Mouse (Mus musculus) stomach, embryonic 16.5 days (tissue): ENCODE data around the gene Elk1. TPM values are rescaled to one million over a fixed set of nuclear protein-coding genes. Genes with fewer than 3 reads are reported as not detected.

Source experiments
- ATAC-seq: fragments of 200-750 bp; cut with Nextera tagmentation; 2 replicates; pipeline ENCODE4 v1.8.0; 2017; ENCODE audit warnings: moderate number of reproducible peaks, moderate TSS enrichment; ENCODE audit not compliant: insufficient read depth, low FRiP score
- H3K27ac ChIP-seq: fragments of 300-500 bp; sonication (generic); 2 replicates; pipeline ENCODE4 v1.5.1; 2014; ENCODE audit warnings: low read length
- H3K27me3 ChIP-seq: fragments of 300-500 bp; sonication (generic); 2 replicates; pipeline ENCODE4 v1.6.1; 2014; ENCODE audit warnings: low read length, control low read depth, mixed read lengths; ENCODE audit not compliant: control insufficient read depth, insufficient read depth
- H3K36me3 ChIP-seq: fragments of 300-500 bp; sonication (generic); 2 replicates; pipeline ENCODE4 v1.6.1; 2014; ENCODE audit warnings: low read length; ENCODE audit not compliant: control insufficient read depth, insufficient read depth
- H3K4me1 ChIP-seq: fragments of 300-500 bp; sonication (generic); 2 replicates; pipeline ENCODE4 v1.6.1; 2014; ENCODE audit warnings: low read length, control low read depth, mixed read lengths; ENCODE audit not compliant: control insufficient read depth, insufficient read depth
- H3K4me2 ChIP-seq: fragments of 300-500 bp; sonication (generic); 2 replicates; pipeline ENCODE4 v1.6.1; 2014; ENCODE audit warnings: low read depth, low read length, mixed read lengths
- H3K4me3 ChIP-seq: fragments of 300-500 bp; sonication (generic); replicated peaks from 2 replicates; pipeline ENCODE4 v1.5.1; 2014; ENCODE audit warnings: mild to moderate bottlenecking, low read length
- H3K9ac ChIP-seq: fragments of 300-500 bp; sonication (generic); 2 replicates; pipeline ENCODE4 v1.6.1; 2014; ENCODE audit warnings: low read length
- H3K9me3 ChIP-seq: fragments of 300-500 bp; sonication (generic); replicated peaks from 2 replicates; pipeline ENCODE4 v1.6.1; 2016; ENCODE audit warnings: low read length, control low read depth; ENCODE audit not compliant: control insufficient read depth
- WGBS: fragments of 180-500 bp; shearing (Covaris S2); extraction: QIAGEN DNeasy Blood & Tissue Kit; methylation state at CpG from one replicate; pipeline ENCODE4 v1.1.7; 2014; 5-methylcytosine and 5-hydroxymethylcytosine counted together
- polyA plus RNA-seq: library from polyadenylated mRNA; unstranded; fragments of >200 nt; fragmentation: Nextera tagmentation; extraction: Ambion mirVana; gene quantifications from 2 replicates; pipeline ENCODE4 v1.2.1, GENCODE M21; 2015

Elk1 gene
- polyA plus RNA-seq, 1 experiment from 2014 or later, result 10.7 TPM

DNA sequence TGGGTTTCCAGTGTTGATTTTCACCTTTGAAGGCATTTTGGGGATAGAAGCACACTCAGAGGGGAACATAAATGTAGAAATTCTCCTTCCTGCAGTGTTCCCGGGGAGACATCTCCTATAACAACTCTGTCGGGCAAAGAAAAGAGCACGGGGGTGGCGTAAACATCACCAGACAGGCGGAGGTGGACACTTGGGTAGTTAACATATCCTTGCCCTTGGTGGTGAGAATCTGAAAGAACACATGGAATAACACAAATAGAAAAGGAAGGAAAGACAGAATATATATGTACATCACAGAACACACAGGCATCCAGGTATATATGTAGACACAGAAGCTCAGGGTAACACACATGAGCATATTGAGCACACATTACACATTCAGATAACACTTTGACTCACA is 29.0 kb downstream of the Elk1 start:
- Histone ChIP-seq H3K9me3 (no peaks in the 10 kb centered on the region), H3K4me3 (peak overlapping the region; percentile 43; the same call in 1 of the 2 replicates), H3K4me1 (no peaks in the 10 kb centered on the region), H3K36me3 (no peaks in the 10 kb centered on the region), H3K27ac (no peak overlapping the region), H3K4me2 (peak overlapping the region; percentile 82), H3K27me3 (no peaks in the 10 kb centered on the region), H3K9ac (no peak overlapping the region)
- no peak for ATAC-seq
- WGBS, result 25% methylated on average over 5 of the region's 5 CpGs

DNA sequence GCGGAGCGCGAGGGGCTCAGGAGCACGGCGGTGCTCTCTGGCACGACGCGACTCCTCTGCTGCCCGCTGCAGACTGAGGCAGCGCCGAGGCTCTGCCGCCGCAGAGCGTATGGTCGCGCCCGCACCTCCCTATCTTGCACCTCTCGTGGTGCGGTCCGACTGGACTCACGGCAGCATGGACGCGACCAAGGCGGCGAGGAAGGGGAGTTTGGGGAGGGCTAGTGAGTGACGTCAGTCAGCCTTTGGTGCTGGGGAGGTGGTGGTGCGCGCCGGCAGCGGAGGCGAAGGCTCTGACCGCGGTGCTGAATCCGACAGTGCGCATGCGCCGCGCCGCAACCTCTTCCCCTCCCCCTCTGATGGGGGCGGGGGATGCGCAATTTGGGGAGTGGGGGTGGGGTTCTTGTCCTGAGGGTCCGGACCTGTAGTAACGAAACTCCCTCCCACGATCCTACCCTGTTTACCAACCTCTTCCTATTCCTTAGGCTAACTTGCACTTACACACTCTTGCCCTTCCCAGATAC is 29.5 kb downstream of the Elk1 start, which contains the start of gene Syn1:
TSS of gene Syn1 (minus strand) at position 161 of the 521 bp plus-strand sequence.
- H3K9me3 ChIP-seq, result no peaks in the 10 kb centered on the region
- peak within 1 kb of the TSS; percentile 82 for H3K4me2 ChIP-seq
- 6% methylated on average over 30 of the region's 44 CpGs for WGBS
- H3K27ac ChIP-seq, result no peak within 1 kb of the TSS
- H3K4me1 ChIP-seq, result no peaks in the 10 kb centered on the region
- H3K4me3 ChIP-seq, result peak within 1 kb of the TSS; percentile 43
- H3K9ac ChIP-seq, result peak within 1 kb of the TSS; percentile 16; the same call in 1 of the 2 replicates
- H3K27me3 ChIP-seq, result no peaks in the 10 kb centered on the region
- H3K36me3 ChIP-seq, result no peaks in the 10 kb centered on the region
- peak; percentile 95 for ATAC-seq

DNA sequence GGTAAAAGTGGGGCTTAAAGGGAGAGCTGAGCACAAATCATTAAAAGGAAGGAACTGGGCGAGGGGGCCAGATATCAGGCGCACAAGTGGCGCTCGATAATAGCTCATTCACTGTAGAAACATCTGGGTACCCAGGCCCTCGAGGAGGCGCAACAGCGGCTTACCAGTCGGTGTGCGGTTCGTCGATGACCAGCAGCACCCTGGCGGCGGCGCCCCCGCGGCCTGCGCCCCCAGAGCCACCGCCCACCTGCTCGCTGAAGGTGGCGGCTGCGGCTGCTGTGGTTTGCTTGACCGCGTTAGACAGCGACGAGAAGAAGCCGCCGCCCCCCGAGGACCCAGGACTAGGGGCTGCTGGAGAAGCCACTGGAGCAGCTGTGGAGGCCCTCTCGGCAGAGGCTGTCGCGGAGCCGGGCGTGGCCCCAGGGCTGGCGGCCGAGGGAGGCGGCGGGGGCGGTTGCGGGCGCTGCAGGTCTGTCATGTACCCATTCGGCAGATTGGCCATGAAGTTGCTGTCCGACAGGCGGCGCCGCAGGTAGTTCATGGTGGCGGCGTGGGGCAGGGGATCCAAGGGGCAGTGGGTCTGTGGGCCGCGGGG is 30.1 kb downstream of the Elk1 start:
- 8% methylated on average over 32 of the region's 49 CpGs for WGBS
- ATAC-seq, result peak; percentile 39; the same call in 1 of the 2 replicates
- H3K4me2 ChIP-seq, result peak overlapping the region; percentile 82
- no peaks in the 10 kb centered on the region for H3K4me1 ChIP-seq
- H3K27me3 ChIP-seq, result no peaks in the 10 kb centered on the region
- no peaks in the 10 kb centered on the region for H3K9me3 ChIP-seq
- peak overlapping the region; percentile 43 for H3K4me3 ChIP-seq
- H3K27ac ChIP-seq, result no peak overlapping the region
- H3K9ac ChIP-seq, result peak overlapping the region; percentile 16; the same call in 1 of the 2 replicates
- no peaks in the 10 kb centered on the region for H3K36me3 ChIP-seq

DNA sequence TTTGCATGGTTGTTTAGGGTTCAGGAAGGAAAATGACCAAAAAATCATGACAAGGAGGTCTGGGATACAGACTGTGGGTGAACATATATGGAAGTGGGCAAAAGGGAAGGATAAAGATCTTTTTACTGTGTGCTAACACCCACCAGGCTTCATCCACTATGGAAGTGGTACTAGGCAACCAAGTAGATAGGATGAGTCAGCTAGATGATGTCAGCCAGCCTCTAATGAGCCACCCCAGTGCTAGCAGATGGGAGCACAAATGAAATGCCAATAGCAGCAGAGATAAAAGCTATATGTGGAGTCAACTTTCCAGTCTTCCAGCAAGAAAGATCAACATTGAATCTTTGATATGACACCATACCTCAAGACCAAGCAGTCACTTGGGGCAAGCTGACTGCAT is 35.3 kb downstream of the Elk1 start:
- Histone ChIP-seq H3K4me2 (no peak overlapping the region), H3K9me3 (no peaks in the 10 kb centered on the region), H3K27ac (no peak overlapping the region), H3K36me3 (no peaks in the 10 kb centered on the region), H3K4me3 (no peak overlapping the region), H3K27me3 (no peaks in the 10 kb centered on the region), H3K9ac (no peak overlapping the region), H3K4me1 (no peaks in the 10 kb centered on the region)
- ATAC-seq, result no peak

DNA sequence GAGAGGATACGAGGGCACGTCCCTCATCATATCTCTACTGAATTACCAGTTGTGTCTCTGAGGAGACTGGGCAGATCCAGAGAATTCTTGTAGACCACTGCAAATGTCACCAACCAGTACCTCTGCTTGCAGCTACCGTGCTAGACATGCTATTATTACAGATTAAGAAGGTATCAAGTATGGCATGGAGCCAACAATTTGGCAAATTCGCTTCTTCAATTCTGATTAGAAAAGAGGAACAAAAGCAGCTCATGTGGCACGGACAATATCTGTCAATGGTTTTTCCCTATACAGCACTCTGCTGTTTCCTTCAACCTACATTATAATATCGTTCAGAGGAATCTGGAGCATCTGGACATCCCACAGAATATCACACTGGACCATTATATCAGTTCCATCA is 36.7 kb downstream of the Elk1 start:
- H3K9ac ChIP-seq, result no peak overlapping the region
- H3K27ac ChIP-seq, result no peak overlapping the region
- H3K4me3 ChIP-seq, result no peak overlapping the region
- H3K27me3 ChIP-seq, result no peaks in the 10 kb centered on the region
- WGBS, result 81% methylated on average over 6 of the region's 6 CpGs
- no peak overlapping the region for H3K4me2 ChIP-seq
- no peaks in the 10 kb centered on the region for H3K36me3 ChIP-seq
- no peaks in the 10 kb centered on the region for H3K4me1 ChIP-seq
- H3K9me3 ChIP-seq, result no peaks in the 10 kb centered on the region
- no peak for ATAC-seq

DNA sequence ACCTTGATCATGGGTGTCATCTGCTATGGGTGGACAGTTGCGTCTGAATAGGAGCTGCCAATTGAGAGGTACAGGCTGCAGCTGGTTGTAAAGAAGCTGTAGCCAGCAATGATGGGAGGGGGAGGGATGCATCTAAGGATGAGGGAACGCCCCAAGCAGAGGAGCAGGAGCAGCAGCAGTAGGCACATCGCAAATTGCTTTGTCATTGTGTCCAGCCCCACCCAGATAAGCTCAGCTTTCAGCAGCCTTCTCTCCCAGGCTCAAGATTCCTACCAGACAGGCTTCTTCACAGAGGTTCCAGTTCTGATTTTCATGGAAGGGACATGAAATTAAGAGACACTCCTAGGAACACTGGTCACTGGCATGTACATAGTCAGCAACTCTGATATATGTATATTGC is 40.3 kb downstream of the Elk1 start:
- Histone ChIP-seq H3K9me3 (no peaks in the 10 kb centered on the region), H3K4me1 (no peaks in the 10 kb centered on the region), H3K4me2 (no peak overlapping the region), H3K9ac (no peak overlapping the region), H3K36me3 (no peaks in the 10 kb centered on the region), H3K27ac (no peak overlapping the region), H3K4me3 (no peak overlapping the region), H3K27me3 (no peaks in the 10 kb centered on the region)
- no peak for ATAC-seq
- WGBS, result 33% methylated on average over 3 of the region's 3 CpGs

Other genes with a start within 250 kb of the Elk1 start
- 30.8 and 33.6 TPM in 2 replicates for gene Usp11, start 246.7 kb downstream of the Elk1 start, polyA plus RNA-seq
- gene Araf, start 152.8 kb downstream of the Elk1 start, polyA plus RNA-seq, result 121 TPM in 2 replicates
- gene Timp1, start 80.4 kb downstream of the Elk1 start, polyA plus RNA-seq, result 18.8 and 19.3 TPM in 2 replicates
- gene Syn1, start 29.6 kb downstream of the Elk1 start, polyA plus RNA-seq, result 0.87 and 1.1 TPM in 2 replicates
- 9.2 and 10.9 TPM in 2 replicates for gene Cfp, start 19.1 kb downstream of the Elk1 start, polyA plus RNA-seq
- gene Uxt, start 11.4 kb upstream of the Elk1 start, polyA plus RNA-seq, result 41.0 and 44.7 TPM in 2 replicates
- gene Zfp182, start 111.7 kb upstream of the Elk1 start, polyA plus RNA-seq, result 5.5 and 6.2 TPM in 2 replicates
- gene Spaca5, start 117.8 kb upstream of the Elk1 start, polyA plus RNA-seq, result not detected in 2 replicates
- gene Zfp300, start 138.9 kb upstream of the Elk1 start, polyA plus RNA-seq, result 1.3 and 1.5 TPM in 2 replicates
- gene Ssxa1, start 165.2 kb upstream of the Elk1 start, polyA plus RNA-seq, result not detected in 2 replicates
- not detected in 2 replicates for gene Gm21876, start 225.0 kb upstream of the Elk1 start, polyA plus RNA-seq